Mouse (Mus musculus): ENCODE measurements at regions not wholly inside any gene's neighbourhood (a gene's known extent, or its start where the extent isn't known, plus 50 kb on each side); places are given as distances from the start of the nearest gene placed in this dataset.

DNA sequence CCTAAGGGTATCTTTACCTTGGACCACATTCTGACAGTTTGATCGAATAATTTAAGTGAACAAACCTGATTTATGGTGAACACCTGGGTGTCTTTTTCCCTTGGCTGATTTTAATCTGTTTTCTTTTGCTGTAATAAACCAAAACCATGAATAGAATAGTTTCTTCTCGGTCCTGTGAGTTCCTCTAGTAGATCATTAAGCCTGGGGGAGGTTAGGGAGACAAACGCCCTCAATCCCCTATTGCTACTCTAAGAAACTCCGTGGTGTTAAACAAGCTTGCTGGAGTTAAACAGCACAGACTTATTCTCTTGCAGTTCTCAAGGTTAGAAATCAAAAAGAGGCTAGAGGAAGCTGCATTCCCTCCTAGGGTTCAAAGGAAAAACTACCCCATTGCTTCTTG, 249.5 kb upstream of the Sfrp2 start:
- no peak for TF ChIP-seq POLR2AphosphoS2 (IDR thresholded peaks at IDR 0.05; ENCODE audit: insufficient read length, low read depth)
- TF ChIP-seq TCF12 (IDR thresholded peaks at IDR 0.05; ENCODE audit: insufficient read depth, poor library complexity, severe bottlenecking): no peak
- TF ChIP-seq E2F4 (IDR thresholded peaks at IDR 0.05; ENCODE audit: insufficient read depth): no peak
- TF ChIP-seq MYOG (IDR thresholded peaks at IDR 0.05; ENCODE audit: control insufficient read depth in 1 of 3, insufficient read depth in 1 of 3, insufficient read length in 2 of 3, low read depth in 2 of 3): no peak
- no peak for TF ChIP-seq POLR2A (IDR thresholded peaks at IDR 0.05; ENCODE audit: insufficient read length, low read depth)
- no peak for TF ChIP-seq REST (IDR thresholded peaks at IDR 0.05; ENCODE audit: insufficient read depth, insufficient read length)
- no peak for TF ChIP-seq SRF (IDR thresholded peaks at IDR 0.05; ENCODE audit: control insufficient read depth, insufficient read length, low read depth)
- TF ChIP-seq MYOD1 (IDR thresholded peaks at IDR 0.05; ENCODE audit: control insufficient read depth in 1 of 3, insufficient read length in 2 of 3, low read depth in 2 of 3): no peak
- no peak for TF ChIP-seq USF1 (IDR thresholded peaks at IDR 0.05; ENCODE audit: low read depth)

All from myocyte (in vitro differentiated cells).